Mouse (Mus musculus) stomach, embryonic 16.5 days (tissue): ENCODE measurements around the gene Hhipl1. TPM values are rescaled to one million over a fixed set of nuclear protein-coding genes. Genes with fewer than 3 reads are reported as not detected.
A peak's percentile ranks its signal among the peaks of the same experiment; 100 is the strongest.

Experiments used
- ATAC-seq: fragments of 200-750 bp; cut with Nextera tagmentation; 2 replicates; pipeline ENCODE4 v1.8.0; 2017; ENCODE audit warnings: moderate number of reproducible peaks, moderate TSS enrichment; ENCODE audit not compliant: insufficient read depth, low FRiP score
- H3K27ac ChIP-seq: fragments of 300-500 bp; sonication (generic); 2 replicates; pipeline ENCODE4 v1.5.1; 2014; ENCODE audit warnings: low read length
- H3K27me3 ChIP-seq: fragments of 300-500 bp; sonication (generic); 2 replicates; pipeline ENCODE4 v1.6.1; 2014; ENCODE audit warnings: low read length, control low read depth, mixed read lengths; ENCODE audit not compliant: control insufficient read depth, insufficient read depth
- H3K36me3 ChIP-seq: fragments of 300-500 bp; sonication (generic); 2 replicates; pipeline ENCODE4 v1.6.1; 2014; ENCODE audit warnings: low read length; ENCODE audit not compliant: control insufficient read depth, insufficient read depth
- H3K4me1 ChIP-seq: fragments of 300-500 bp; sonication (generic); 2 replicates; pipeline ENCODE4 v1.6.1; 2014; ENCODE audit warnings: low read length, control low read depth, mixed read lengths; ENCODE audit not compliant: control insufficient read depth, insufficient read depth
- H3K4me2 ChIP-seq: fragments of 300-500 bp; sonication (generic); 2 replicates; pipeline ENCODE4 v1.6.1; 2014; ENCODE audit warnings: low read depth, low read length, mixed read lengths
- H3K4me3 ChIP-seq: fragments of 300-500 bp; sonication (generic); replicated peaks from 2 replicates; pipeline ENCODE4 v1.5.1; 2014; ENCODE audit warnings: mild to moderate bottlenecking, low read length
- H3K9ac ChIP-seq: fragments of 300-500 bp; sonication (generic); 2 replicates; pipeline ENCODE4 v1.6.1; 2014; ENCODE audit warnings: low read length
- H3K9me3 ChIP-seq: fragments of 300-500 bp; sonication (generic); replicated peaks from 2 replicates; pipeline ENCODE4 v1.6.1; 2016; ENCODE audit warnings: low read length, control low read depth; ENCODE audit not compliant: control insufficient read depth
- WGBS: fragments of 180-500 bp; shearing (Covaris S2); extraction: QIAGEN DNeasy Blood & Tissue Kit; methylation state at CpG from one replicate; pipeline ENCODE4 v1.1.7; 2014; 5-methylcytosine and 5-hydroxymethylcytosine counted together
- polyA plus RNA-seq: library from polyadenylated mRNA; unstranded; fragments of >200 nt; fragmentation: Nextera tagmentation; extraction: Ambion mirVana; gene quantifications from 2 replicates; pipeline ENCODE4 v1.2.1, GENCODE M21; 2015

Hhipl1 gene
- polyA plus RNA-seq, 1 experiment from 2014 or later: 0.65 TPM

DNA sequence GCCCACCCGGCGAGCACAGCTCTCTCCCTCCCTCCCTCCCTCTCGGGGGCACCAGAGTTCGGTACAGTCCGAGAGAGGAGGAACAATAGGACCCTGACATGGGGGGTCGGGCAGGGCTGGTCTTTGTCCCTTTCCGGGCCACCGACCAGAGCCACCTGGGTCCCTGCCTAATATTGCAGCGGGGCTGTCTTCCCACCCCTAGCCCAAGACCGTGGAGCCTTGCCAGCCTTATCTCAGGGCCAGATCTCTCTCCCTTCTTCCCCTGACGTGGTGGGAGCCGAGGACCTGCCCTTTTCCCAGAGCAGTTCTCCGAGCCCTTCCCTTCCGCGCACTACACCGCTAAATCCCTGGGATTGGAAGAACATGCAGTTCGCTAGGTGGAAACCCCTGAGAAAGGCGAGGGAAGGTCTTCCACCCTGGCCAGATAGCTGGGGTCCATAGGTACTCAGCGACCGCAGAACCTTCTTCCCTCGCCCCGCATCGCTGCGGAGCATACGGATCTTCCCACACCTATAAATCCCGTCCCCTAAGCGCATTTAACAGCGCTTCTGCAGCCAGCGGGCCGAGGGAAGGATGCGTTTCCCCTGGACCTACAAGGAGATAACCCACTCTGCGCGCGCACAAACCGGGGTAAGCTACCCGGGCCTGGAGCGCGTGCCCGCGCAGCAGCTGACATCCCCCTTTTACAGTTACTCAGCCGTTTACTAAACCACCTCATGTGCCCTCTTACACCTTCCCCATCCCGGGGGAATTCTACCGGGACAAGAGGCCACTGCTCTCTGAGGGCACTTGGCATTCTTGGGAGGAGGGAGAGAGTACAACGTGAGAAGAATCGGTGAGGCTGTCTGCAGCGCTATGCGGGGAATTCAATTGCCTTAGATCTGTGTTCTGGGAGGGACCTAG, 29.9 kb upstream of the Hhipl1 start:
- peak overlapping the region; percentile 80 for H3K9ac ChIP-seq
- H3K27me3 ChIP-seq: no peaks in the 10 kb centered on the region; the same call in 1 of the 2 replicates
- H3K4me1 ChIP-seq: peaks cover 53% of the 10 kb centered on the region
- peak overlapping the region; percentile 28 for H3K27ac ChIP-seq
- peak overlapping the region; percentile 92 for H3K4me2 ChIP-seq
- under 1% methylated on average over 47 of the region's 47 CpGs for WGBS
- ATAC-seq: peak; percentile 6
- peak overlapping the region; percentile 80 for H3K4me3 ChIP-seq
- H3K9me3 ChIP-seq: no peaks in the 10 kb centered on the region
- no peaks in the 10 kb centered on the region for H3K36me3 ChIP-seq

- H3K4me2 ChIP-seq: peak overlapping the region; percentile 19; the same call in 1 of the 2 replicates
- H3K27me3 ChIP-seq: no peaks in the 10 kb centered on the region; the same call in 1 of the 2 replicates
- 17% methylated on average over 12 of the region's 12 CpGs for WGBS
- peaks cover 42% of the 10 kb centered on the region for H3K4me1 ChIP-seq
- H3K27ac ChIP-seq: peak overlapping the region; percentile 6; the same call in 1 of the 2 replicates
- no peaks in the 10 kb centered on the region for H3K9me3 ChIP-seq
- no peak overlapping the region for H3K4me3 ChIP-seq
- H3K9ac ChIP-seq: peak overlapping the region; percentile 48
- no peaks in the 10 kb centered on the region for H3K36me3 ChIP-seq
- ATAC-seq: no peak
Observed at GRCm38 (mm10) chr12:108277341-108277841, 28.7 kb upstream of the Hhipl1 start.

GRCm38 (mm10) chr12:108278221-108278918, 27.7 kb upstream of the Hhipl1 start:
- H3K4me2 ChIP-seq: no peak overlapping the region
- no peak overlapping the region for H3K27ac ChIP-seq
- ATAC-seq: no peak

GRCm38 (mm10) chr12:108284455-108285224, 21.4 kb upstream of the Hhipl1 start:
- no peak overlapping the region for H3K4me2 ChIP-seq
- 42% methylated on average over 14 of the region's 14 CpGs for WGBS
- peak overlapping the region; percentile 40; the same call in 1 of the 2 replicates for H3K27ac ChIP-seq

More at GRCm38 (mm10) chr12:108278221-108278918, 27.7 kb upstream of the Hhipl1 start:
- H3K4me3 ChIP-seq: no peak overlapping the region
- no peaks in the 10 kb centered on the region for H3K36me3 ChIP-seq
- peaks cover 32% of the 10 kb centered on the region for H3K4me1 ChIP-seq
- no peaks in the 10 kb centered on the region for H3K9me3 ChIP-seq
- 43% methylated on average over 15 of the region's 15 CpGs for WGBS
- H3K27me3 ChIP-seq: no peaks in the 10 kb centered on the region; the same call in 1 of the 2 replicates
- peak overlapping the region; percentile 28; the same call in 1 of the 2 replicates for H3K9ac ChIP-seq

GRCm38 (mm10) chr12:108285225-108286011, 20.7 kb upstream of the Hhipl1 start:
- Histone ChIP-seq H3K4me3 (no peak overlapping the region), H3K36me3 (no peaks in the 10 kb centered on the region), H3K4me2 (no peak overlapping the region), H3K9me3 (no peaks in the 10 kb centered on the region), H3K9ac (no peak overlapping the region), H3K27ac (peak overlapping the region; percentile 40; the same call in 1 of the 2 replicates), H3K4me1 (peaks cover 12% of the 10 kb centered on the region; the same call in 1 of the 2 replicates), H3K27me3 (no peaks in the 10 kb centered on the region)
- WGBS: 41% methylated on average over 11 of the region's 11 CpGs
- peak; percentile 64; the same call in 1 of the 2 replicates for ATAC-seq

More at GRCm38 (mm10) chr12:108284455-108285224, 21.4 kb upstream of the Hhipl1 start:
- no peaks in the 10 kb centered on the region for H3K36me3 ChIP-seq
- no peak overlapping the region for H3K9ac ChIP-seq
- H3K9me3 ChIP-seq: no peaks in the 10 kb centered on the region
- H3K27me3 ChIP-seq: no peaks in the 10 kb centered on the region
- no peak overlapping the region for H3K4me3 ChIP-seq
- ATAC-seq: peak; percentile 2; the same call in 1 of the 2 replicates
- peaks cover 12% of the 10 kb centered on the region; the same call in 1 of the 2 replicates for H3K4me1 ChIP-seq

- 75% methylated on average over 4 of the region's 4 CpGs for WGBS
- H3K9ac ChIP-seq: no peak overlapping the region
- no peak for ATAC-seq
- no peak overlapping the region for H3K4me2 ChIP-seq
- H3K4me3 ChIP-seq: no peak overlapping the region
- no peaks in the 10 kb centered on the region for H3K36me3 ChIP-seq
- peaks cover 12% of the 10 kb centered on the region; the same call in 1 of the 2 replicates for H3K4me1 ChIP-seq
- H3K27ac ChIP-seq: no peak overlapping the region
- H3K9me3 ChIP-seq: no peaks in the 10 kb centered on the region
- H3K27me3 ChIP-seq: no peaks in the 10 kb centered on the region
Observed at GRCm38 (mm10) chr12:108286381-108286780, 19.7 kb upstream of the Hhipl1 start.

DNA sequence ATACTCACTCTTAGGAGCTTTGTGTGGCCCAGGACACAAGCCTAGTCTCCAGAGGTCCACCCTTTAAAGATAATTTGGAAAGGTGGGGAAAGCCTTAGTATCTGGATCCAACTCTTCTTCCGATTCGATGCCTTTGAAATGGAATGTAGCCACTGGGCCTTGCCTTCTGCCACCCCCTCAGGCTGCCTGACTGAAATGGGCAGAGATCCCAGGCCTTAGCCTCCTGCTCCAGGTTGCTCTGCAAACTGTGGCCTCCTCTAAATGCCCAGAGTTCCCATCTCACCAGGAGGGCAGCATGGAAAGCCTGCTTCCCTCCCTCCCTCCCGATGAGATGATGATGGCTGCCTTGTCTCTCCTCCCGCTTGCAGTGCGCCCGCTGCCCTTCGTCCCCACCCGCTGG, 19.1 kb upstream of the Hhipl1 start:
- no peak overlapping the region for H3K9ac ChIP-seq
- H3K4me3 ChIP-seq: no peak overlapping the region
- no peaks in the 10 kb centered on the region for H3K9me3 ChIP-seq
- no peak overlapping the region for H3K27ac ChIP-seq
- H3K4me1 ChIP-seq: peaks cover 12% of the 10 kb centered on the region; the same call in 1 of the 2 replicates
- H3K27me3 ChIP-seq: no peaks in the 10 kb centered on the region
- no peaks in the 10 kb centered on the region for H3K36me3 ChIP-seq
- 98% methylated on average over 8 of the region's 8 CpGs for WGBS
- H3K4me2 ChIP-seq: no peak overlapping the region
- no peak for ATAC-seq
